ENCODE assay signal across 14 mouse cellular contexts in genomic region chr1:133084708-133085416, GRCm38 (mm10). TPM values are rescaled to one million over a fixed set of nuclear protein-coding genes. Genes with fewer than 3 reads are reported as not detected.
DNase-seq lines count a peak whose midpoint lies in the region; ATAC-seq and TF ChIP-seq lines count a peak whose summit lies in the region.
"Had no signal": no experiment of that assay in that cellular context is flagged by ENCODE, and none has a peak within 500 bp of the region (broad histone marks: within the 10 kb centered on the region; RNA-seq: fewer than 3 reads in every experiment).

No protein-coding gene starts in this region.

- no peaks in the 10 kb centered on the region for H3K36me3 ChIP-seq in liver, embryonic 11.5 days (ENCODE audit: control insufficient read depth, insufficient read depth, low read length)
- H3K36me3 ChIP-seq in intestine, postnatal 0 days (ENCODE audit: control insufficient read depth, insufficient read depth): peaks cover 27% of the 10 kb centered on the region
- peaks cover 13% of the 10 kb centered on the region for H3K36me3 ChIP-seq in splenic B cell, adult 2 months (ENCODE audit: control insufficient read depth, insufficient read depth, low read length, poor library complexity, severe bottlenecking)

- no peak for ATAC-seq in liver, embryonic 11.5 days (replicated peaks; ENCODE audit: low FRiP score)
- ATAC-seq in intestine, postnatal 0 days: peak; percentile 62

- peak overlapping the region; percentile 28 for H3K4me2 ChIP-seq in liver, embryonic 11.5 days
- H3K4me2 ChIP-seq in intestine, postnatal 0 days (replicated peaks; ENCODE audit: low read depth): peak overlapping the region; percentile 47
- H3K4me2 ChIP-seq: embryonic facial prominence, embryonic 15.5 days had no signal

- TF ChIP-seq CTCF in gastrocnemius, adult 2 months (IDR thresholded peaks at IDR 0.05): no peak
- no peak for TF ChIP-seq CTCF in intestine, postnatal 0 days (IDR thresholded peaks at IDR 0.05; ENCODE audit: low read depth)

- peak; percentile 46 for DNase-seq in gastrocnemius, adult 2 months
- no peak for DNase-seq in gastrocnemius, postnatal 25 days
- DNase-seq in liver, embryonic 11.5 days (ENCODE audit: low spot score): no peak
- DNase-seq in liver (no peak), MN1 (ENCODE audit: low spot score) (no peak)
- peak; percentile 61 for DNase-seq in splenic B cell, adult 2 months (ENCODE audit: low read depth, low spot score)
- DNase-seq in frontal cortex, postnatal 25 days (ENCODE audit: low spot score in 2 of 2): no peak
- DNase-seq: cerebellum, postnatal 36 days; layer of hippocampus, postnatal 36 days; right cerebral cortex, postnatal 4 days; thymus, postnatal 14 days had no signal

- peak overlapping the region; percentile 70 for H3K4me3 ChIP-seq in gastrocnemius, adult 2 months
- no peak overlapping the region for H3K4me3 ChIP-seq in liver, embryonic 11.5 days (ENCODE audit: low read depth, low read length)
- H3K4me3 ChIP-seq in intestine, postnatal 0 days (ENCODE audit: low read depth, low read length): no peak overlapping the region
- H3K4me3 ChIP-seq: embryonic facial prominence, embryonic 15.5 days had no signal

- no peaks in the 10 kb centered on the region for H3K27me3 ChIP-seq in liver, embryonic 11.5 days (replicated peaks; ENCODE audit: control insufficient read depth, insufficient read depth, low read length)
- no peaks in the 10 kb centered on the region for H3K27me3 ChIP-seq in intestine, postnatal 0 days (replicated peaks; ENCODE audit: control insufficient read depth, insufficient read depth, low read length)
- H3K27me3 ChIP-seq in splenic B cell, adult 2 months (ENCODE audit: control insufficient read depth, insufficient read depth, low read length, poor library complexity, severe bottlenecking): no peaks in the 10 kb centered on the region
- H3K27me3 ChIP-seq: embryonic facial prominence, embryonic 15.5 days had no signal

- intact Hi-C loops in gastrocnemius, adult 2 months (cut with DNase I): no loop called here

- no peaks in the 10 kb centered on the region for H3K9me3 ChIP-seq in liver, embryonic 11.5 days (ENCODE audit: control insufficient read depth, low read length)
- no peaks in the 10 kb centered on the region for H3K9me3 ChIP-seq in intestine, postnatal 0 days (ENCODE audit: control insufficient read depth)
- H3K9me3 ChIP-seq: embryonic facial prominence, embryonic 15.5 days had no signal

- H3K4me1 ChIP-seq in liver, embryonic 11.5 days (replicated peaks; ENCODE audit: control insufficient read depth, insufficient read depth, low read length): peaks cover 21% of the 10 kb centered on the region
- peaks cover 4% of the 10 kb centered on the region for H3K4me1 ChIP-seq in intestine, postnatal 0 days (replicated peaks; ENCODE audit: control insufficient read depth, insufficient read depth, low read length)

- H3K9ac ChIP-seq in liver, embryonic 11.5 days (ENCODE audit: low read depth, low read length): no peak overlapping the region
- H3K9ac ChIP-seq in intestine, postnatal 0 days (ENCODE audit: low read depth, low read length): no peak overlapping the region
- H3K9ac ChIP-seq: embryonic facial prominence, embryonic 15.5 days had no signal

- 72% methylated on average over 14 of the region's 14 CpGs for WGBS in liver, embryonic 11.5 days
- WGBS in intestine, postnatal 0 days: 56% methylated on average over 14 of the region's 14 CpGs

- H3K27ac ChIP-seq in gastrocnemius, adult 2 months: peak overlapping the region; percentile 95
- H3K27ac ChIP-seq in liver, embryonic 11.5 days (ENCODE audit: low read depth, low read length): no peak overlapping the region
- peak overlapping the region; percentile 76 for H3K27ac ChIP-seq in intestine, postnatal 0 days (ENCODE audit: low read depth, low read length)
- H3K27ac ChIP-seq: embryonic facial prominence, embryonic 15.5 days; macrophage had no signal

RNA-seq across cellular contexts. Expression of gene Pik3c2b, which starts 39.4 kb away (rescaled TPM):
- total RNA-seq in gastrocnemius, adult 2 months (2021): 10 to 100 TPM in 1 of 2 experiments, 1 to 10 TPM in 1; 9.8 to 11.0 TPM
- total RNA-seq in gastrocnemius, postnatal 25 days (2021): 10 to 100 TPM; 10.8 to 12.0 TPM
- polyA plus RNA-seq in liver, embryonic 11.5 days (2014; fragmentation: Nextera tagmentation; extraction: Ambion mirVana): 3.4 and 3.5 TPM in 2 replicates
- polyA plus RNA-seq in intestine, postnatal 0 days (2015; fragmentation: Nextera tagmentation; extraction: Ambion mirVana): 3.1 TPM in 2 replicates

RNA-seq across cellular contexts. Expression of gene Ppp1r15b, which starts 46.1 kb away (rescaled TPM):
- total RNA-seq in gastrocnemius, adult 2 months (2021): 10 to 100 TPM; 16.4 to 18.6 TPM
- 10 to 100 TPM; 14.5 to 17.3 TPM for total RNA-seq in gastrocnemius, postnatal 25 days (2021)
- 89.0 and 95.4 TPM in 2 replicates for polyA plus RNA-seq in liver, embryonic 11.5 days (2014; fragmentation: Nextera tagmentation; extraction: Ambion mirVana)
- 28.5 and 33.0 TPM in 2 replicates for polyA plus RNA-seq in intestine, postnatal 0 days (2015; fragmentation: Nextera tagmentation; extraction: Ambion mirVana)

RNA-seq across cellular contexts. Expression of gene Mdm4, which starts 54.5 kb away (rescaled TPM):
- 10 to 100 TPM; 26.3 to 32.4 TPM for total RNA-seq in gastrocnemius, adult 2 months (2021)
- 10 to 100 TPM; 26.6 to 29.2 TPM for total RNA-seq in gastrocnemius, postnatal 25 days (2021)
- 40.6 and 41.9 TPM in 2 replicates for polyA plus RNA-seq in liver, embryonic 11.5 days (2014; fragmentation: Nextera tagmentation; extraction: Ambion mirVana)
- polyA plus RNA-seq in intestine, postnatal 0 days (2015; fragmentation: Nextera tagmentation; extraction: Ambion mirVana): 10.0 and 13.1 TPM in 2 replicates

Comparison
In these comparisons a context has a peak if more than half of its experiments do, and no peak if none do; other contexts are left out.
1. DNase-seq: peak in gastrocnemius, adult 2 months (single experiment) and splenic B cell, adult 2 months (single experiment); none in gastrocnemius, postnatal 25 days (single experiment), liver, embryonic 11.5 days (single experiment), liver (single experiment), frontal cortex, postnatal 25 days (0 of 2) and MN1 (single experiment).